Mouse (Mus musculus) heart, embryonic 12.5 days (tissue): ENCODE measurements around the gene Slc25a41. TPM values are rescaled to one million over a fixed set of nuclear protein-coding genes. Genes with fewer than 3 reads are reported as not detected.
A peak's percentile ranks its signal among the peaks of the same experiment; 100 is the strongest.

Source experiments
- ATAC-seq: fragments of 200-750 bp; cut with Nextera tagmentation; 2 replicates; pipeline ENCODE4 v1.8.0; 2017; ENCODE audit warnings: moderate TSS enrichment, moderate library complexity; ENCODE audit not compliant: insufficient number of reproducible peaks, low FRiP score
- H3K27ac ChIP-seq: fragments of 300-500 bp; sonication (generic); 2 replicates; pipeline ENCODE4 v1.5.1; 2016; ENCODE audit warnings: mild to moderate bottlenecking, moderate library complexity; ENCODE audit not compliant: poor library complexity, severe bottlenecking
- H3K27me3 ChIP-seq: fragments of 300-500 bp; sonication (generic); replicated peaks from 2 replicates; pipeline ENCODE4 v1.6.1; 2016; ENCODE audit warnings: mild to moderate bottlenecking, moderate library complexity
- H3K36me3 ChIP-seq: fragments of 300-500 bp; sonication (generic); 2 replicates; pipeline ENCODE4 v1.6.1; 2016; ENCODE audit warnings: mild to moderate bottlenecking, moderate library complexity
- H3K4me1 ChIP-seq: fragments of 300-500 bp; sonication (generic); replicated peaks from 2 replicates; pipeline ENCODE4 v1.6.1; 2016; ENCODE audit warnings: mild to moderate bottlenecking
- H3K4me2 ChIP-seq: fragments of 300-500 bp; sonication (generic); 2 replicates; pipeline ENCODE4 v1.6.1; 2016; ENCODE audit warnings: mild to moderate bottlenecking, moderate library complexity
- H3K4me3 ChIP-seq: fragments of 300-500 bp; sonication (generic); 2 replicates; pipeline ENCODE4 v1.5.1; 2016; ENCODE audit warnings: mild to moderate bottlenecking
- H3K9ac ChIP-seq: fragments of 300-500 bp; sonication (generic); 2 replicates; pipeline ENCODE4 v1.6.1; 2016; ENCODE audit warnings: mild to moderate bottlenecking, moderate library complexity
- H3K9me3 ChIP-seq: fragments of 300-500 bp; sonication (generic); replicated peaks from 2 replicates; pipeline ENCODE4 v1.6.1; 2016; ENCODE audit warnings: mild to moderate bottlenecking, moderate library complexity
- WGBS: fragments of 180-500 bp; shearing (Covaris S2); methylation state at CpG from one replicate; pipeline ENCODE4 v1.1.7; 2016; 5-methylcytosine and 5-hydroxymethylcytosine counted together
- polyA plus RNA-seq: library from polyadenylated mRNA; unstranded; fragments of >200 nt; fragmentation: Nextera tagmentation; extraction: Ambion mirVana; gene quantifications from 2 replicates; pipeline ENCODE4 v1.2.1, GENCODE M21; 2016

Slc25a41 gene
- polyA plus RNA-seq, 1 experiment from 2014 or later, result not detected

DNA sequence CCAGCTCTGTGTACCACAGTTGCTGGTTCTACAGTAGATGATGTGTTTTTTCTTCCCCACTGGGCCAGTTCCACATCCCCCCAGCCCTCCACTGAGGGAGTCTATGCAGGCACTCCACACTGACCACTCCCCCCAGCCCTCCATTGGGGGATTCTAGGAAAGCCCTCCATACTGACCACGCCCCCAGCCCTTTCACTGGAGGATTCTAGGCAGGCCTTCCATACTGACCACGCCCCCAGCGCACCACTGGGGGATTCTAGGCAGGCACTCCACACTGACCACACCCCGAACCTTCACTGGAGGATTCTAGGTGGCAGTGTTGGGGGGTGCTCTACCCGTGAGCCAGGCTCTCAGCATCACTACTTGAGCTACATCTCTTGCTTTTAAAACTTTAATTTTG lies 6.0 kb upstream of the Slc25a41 start:
- H3K4me2 ChIP-seq, result no peak overlapping the region
- WGBS, result 19% methylated on average over 5 of the region's 5 CpGs
- H3K4me1 ChIP-seq, result peaks cover 10% of the 10 kb centered on the region
- H3K4me3 ChIP-seq, result no peak overlapping the region
- peaks cover 44% of the 10 kb centered on the region for H3K36me3 ChIP-seq
- no peak overlapping the region for H3K27ac ChIP-seq
- no peak overlapping the region for H3K9ac ChIP-seq
- H3K9me3 ChIP-seq, result no peaks in the 10 kb centered on the region
- 0 out of 2 replicates have a peak, but pooled peaks have one; percentile 26 for ATAC-seq
- no peaks in the 10 kb centered on the region for H3K27me3 ChIP-seq

GRCm38 (mm10) chr17:57038978-57039377 lies 2.5 kb downstream of the Slc25a41 start:
- H3K36me3 ChIP-seq, result no peaks in the 10 kb centered on the region
- H3K4me2 ChIP-seq, result no peak overlapping the region
- 36% methylated on average over 8 of the region's 8 CpGs for WGBS
- H3K4me1 ChIP-seq, result peaks cover 11% of the 10 kb centered on the region
- H3K27me3 ChIP-seq, result peaks cover 39% of the 10 kb centered on the region
- H3K4me3 ChIP-seq, result no peak overlapping the region
- no peak for ATAC-seq
- H3K27ac ChIP-seq, result no peak overlapping the region
- no peak overlapping the region for H3K9ac ChIP-seq
- H3K9me3 ChIP-seq, result no peaks in the 10 kb centered on the region

DNA sequence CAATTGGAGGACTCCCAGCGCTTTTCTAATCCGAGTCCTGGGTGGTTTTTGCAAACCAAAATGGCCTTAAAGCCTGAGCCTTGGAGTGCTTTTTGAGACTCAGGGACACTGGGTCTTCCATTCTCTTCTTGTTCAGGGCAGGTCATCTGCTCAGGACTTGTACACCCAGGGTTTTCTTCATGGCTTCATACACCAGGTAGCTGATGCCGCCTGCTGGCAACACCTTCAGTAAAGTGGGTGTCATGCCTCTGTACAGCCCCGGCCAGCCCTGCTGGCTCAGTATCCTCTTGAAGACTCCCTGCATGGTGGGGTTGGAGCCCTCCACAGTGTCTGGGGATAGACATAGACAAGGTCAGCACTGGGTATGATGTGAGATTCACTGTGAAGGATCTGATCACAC lies 8.6 kb downstream of the Slc25a41 start:
- 73% methylated on average over 4 of the region's 4 CpGs for WGBS

DNA sequence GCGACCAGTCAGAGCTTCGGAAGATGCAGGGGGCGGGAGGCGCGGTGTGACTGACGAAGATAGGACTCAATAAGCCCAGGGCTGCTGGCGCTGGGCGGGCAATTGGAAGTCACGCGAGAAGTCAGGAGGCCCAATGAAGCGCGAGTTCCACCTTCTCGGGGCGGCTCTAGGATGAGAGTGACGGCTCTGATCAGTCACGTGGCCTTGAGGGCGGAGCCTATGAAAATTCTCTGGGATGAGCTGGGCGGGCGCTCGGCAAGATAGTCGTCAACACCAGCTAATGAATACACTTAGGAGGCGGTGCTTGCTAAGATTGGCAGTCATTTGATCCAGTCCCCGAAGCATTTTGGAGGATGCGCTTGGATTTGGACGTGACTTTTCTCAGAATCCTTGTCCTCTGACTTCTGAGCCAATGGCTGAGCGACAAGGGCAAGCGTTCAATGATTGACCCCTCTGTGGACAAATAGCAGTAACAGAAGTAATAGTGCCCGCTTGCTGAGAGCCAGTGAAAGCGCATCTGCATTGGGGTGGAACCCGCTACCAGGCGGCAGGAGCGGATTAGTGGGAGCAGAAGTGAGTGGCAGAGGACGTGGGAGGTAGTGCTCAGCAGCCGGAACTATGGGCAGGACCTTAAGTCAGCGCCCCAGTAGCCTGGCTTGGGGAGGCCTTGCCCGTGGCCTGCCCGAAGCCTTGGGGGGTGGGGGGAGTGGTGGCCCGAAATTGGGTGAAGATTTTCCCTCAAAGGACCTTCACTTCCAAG lies 9.6 kb downstream of the Slc25a41 start:
- peaks cover 19% of the 10 kb centered on the region for H3K36me3 ChIP-seq
- peak overlapping the region; percentile 96 for H3K4me3 ChIP-seq
- WGBS, result under 1% methylated on average over 38 of the region's 38 CpGs
- peak; percentile 98 for ATAC-seq
- H3K4me1 ChIP-seq, result peaks cover 26% of the 10 kb centered on the region
- H3K27me3 ChIP-seq, result peaks cover 8% of the 10 kb centered on the region; the same call in 1 of the 2 replicates
- peak overlapping the region; percentile 45 for H3K9ac ChIP-seq
- H3K27ac ChIP-seq, result peak overlapping the region; percentile 72
- H3K4me2 ChIP-seq, result peak overlapping the region; percentile 65
- H3K9me3 ChIP-seq, result no peaks in the 10 kb centered on the region

More for the DNA sequence above, 8.6 kb downstream of the Slc25a41 start:
- ATAC-seq, result no peak
- H3K4me2 ChIP-seq, result peak overlapping the region; percentile 65
- peaks cover 26% of the 10 kb centered on the region for H3K4me1 ChIP-seq
- no peak overlapping the region for H3K27ac ChIP-seq
- H3K4me3 ChIP-seq, result 0 out of 2 replicates have a peak overlapping the region, but pooled peaks have one; percentile 40
- H3K36me3 ChIP-seq, result peaks cover 9% of the 10 kb centered on the region
- peaks cover 15% of the 10 kb centered on the region for H3K27me3 ChIP-seq
- H3K9me3 ChIP-seq, result no peaks in the 10 kb centered on the region
- no peak overlapping the region for H3K9ac ChIP-seq

DNA sequence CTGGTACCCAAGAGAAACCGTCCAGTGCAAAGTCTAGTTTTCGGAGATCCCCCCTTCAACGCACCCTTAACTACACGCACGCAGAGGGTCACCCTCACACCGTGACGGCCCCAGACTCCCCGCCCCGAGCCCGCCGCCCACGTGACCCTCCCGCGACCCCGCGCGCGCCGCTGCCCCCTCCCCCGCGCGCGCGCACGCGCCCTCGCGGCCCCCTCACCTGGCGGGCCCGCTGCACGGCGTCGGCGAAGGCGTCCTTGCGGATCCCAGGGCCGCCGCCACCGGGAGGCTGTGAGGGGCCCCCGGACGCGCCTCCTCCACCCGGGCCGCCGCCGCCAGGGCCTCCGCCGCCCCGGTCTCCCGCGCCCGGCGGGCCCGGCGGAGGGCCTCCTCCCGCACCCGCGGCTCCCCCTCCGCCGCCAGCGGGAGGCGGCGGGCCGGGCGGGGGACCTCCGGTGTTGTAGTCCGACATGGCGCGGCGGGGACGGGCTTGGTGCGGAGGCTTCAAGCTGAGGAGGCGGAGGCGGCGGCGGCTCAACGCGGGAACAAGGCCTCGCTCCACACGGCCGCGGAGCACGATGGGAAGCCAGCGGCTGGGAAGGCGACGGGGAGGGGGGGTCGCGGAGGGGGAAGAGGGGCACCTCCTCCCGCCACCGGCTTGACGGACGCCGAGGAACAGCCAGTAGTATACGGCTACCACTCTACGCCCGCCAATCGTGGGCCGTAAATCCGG lies 10.4 kb downstream of the Slc25a41 start, which contains the start of gene Khsrp:
Gene Khsrp (minus strand): TSS at position 592 of the 730 bp plus-strand sequence.
- WGBS, result under 1% methylated on average over 80 of the region's 99 CpGs
- no peak for ATAC-seq
- peaks cover 26% of the 10 kb centered on the region for H3K4me1 ChIP-seq
- H3K9ac ChIP-seq, result peak within 1 kb of the TSS; percentile 100
- 0 out of 2 replicates have a peak, but pooled peaks cover 8% of the 10 kb centered on the region for H3K27me3 ChIP-seq
- peaks cover 27% of the 10 kb centered on the region for H3K36me3 ChIP-seq
- H3K9me3 ChIP-seq, result no peaks in the 10 kb centered on the region
- H3K4me3 ChIP-seq, result peak within 1 kb of the TSS; percentile 96
- H3K4me2 ChIP-seq, result peak within 1 kb of the TSS; percentile 99
- peak within 1 kb of the TSS; percentile 96 for H3K27ac ChIP-seq

DNA sequence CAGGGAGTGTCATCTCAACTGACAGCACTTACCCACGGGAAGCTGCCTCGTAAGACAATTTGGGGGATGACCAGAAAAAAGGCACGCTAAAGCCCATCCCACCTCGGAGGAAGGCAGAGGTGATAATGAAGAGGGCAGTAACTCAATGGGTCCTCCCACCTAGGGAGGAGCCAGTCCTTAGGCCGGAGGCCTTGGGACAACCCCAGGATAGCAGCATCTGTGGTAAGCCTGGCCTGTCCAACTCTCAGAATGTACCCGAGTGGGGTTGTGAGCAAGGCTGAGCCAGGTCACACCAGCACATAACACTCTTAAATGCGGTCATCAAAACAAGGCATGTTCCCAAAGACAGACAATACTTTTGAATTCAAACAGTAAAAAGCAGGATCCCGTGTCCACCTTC lies 11.8 kb downstream of the Slc25a41 start:
- H3K27ac ChIP-seq, result 0 out of 2 replicates have a peak overlapping the region, but pooled peaks have one; percentile 96
- 24% methylated on average over 8 of the region's 8 CpGs for WGBS
- H3K4me3 ChIP-seq, result peak overlapping the region; percentile 96
- no peaks in the 10 kb centered on the region for H3K9me3 ChIP-seq
- H3K4me1 ChIP-seq, result peaks cover 26% of the 10 kb centered on the region
- peak overlapping the region; percentile 100 for H3K9ac ChIP-seq
- no peaks in the 10 kb centered on the region for H3K27me3 ChIP-seq
- ATAC-seq, result no peak
- H3K36me3 ChIP-seq, result peaks cover 41% of the 10 kb centered on the region
- H3K4me2 ChIP-seq, result peak overlapping the region; percentile 99

GRCm38 (mm10) chr17:57027471-57027870 lies 14.0 kb downstream of the Slc25a41 start:
- ATAC-seq, result no peak
- no peaks in the 10 kb centered on the region for H3K27me3 ChIP-seq
- no peak overlapping the region for H3K27ac ChIP-seq
- H3K36me3 ChIP-seq, result peaks cover 63% of the 10 kb centered on the region
- H3K4me3 ChIP-seq, result no peak overlapping the region
- no peaks in the 10 kb centered on the region for H3K9me3 ChIP-seq
- H3K9ac ChIP-seq, result no peak overlapping the region
- H3K4me2 ChIP-seq, result no peak overlapping the region
- WGBS, result 80% methylated on average over 4 of the region's 4 CpGs
- peaks cover 21% of the 10 kb centered on the region for H3K4me1 ChIP-seq

DNA sequence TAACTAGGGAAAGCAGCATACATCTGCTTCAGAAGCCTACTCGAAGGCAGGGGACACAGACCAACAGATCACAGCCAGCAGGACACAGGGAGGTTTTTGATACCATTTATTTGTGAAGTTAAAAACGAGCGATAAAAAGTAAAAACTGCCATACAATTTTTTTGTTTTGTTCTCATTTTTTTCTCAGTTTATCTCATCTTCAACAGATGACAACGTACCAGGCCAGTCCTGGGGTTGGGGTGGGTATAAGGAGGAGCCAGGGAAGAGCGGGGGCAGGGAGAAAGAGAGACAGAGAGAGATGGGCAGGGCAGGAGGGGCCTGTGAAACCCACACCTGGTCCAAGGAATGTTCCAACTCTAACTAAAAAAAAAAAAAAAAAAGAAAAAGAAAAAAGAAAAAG lies 20.5 kb downstream of the Slc25a41 start:
- no peak overlapping the region for H3K27ac ChIP-seq
- WGBS, result 83% methylated on average over 5 of the region's 5 CpGs
- no peak overlapping the region for H3K4me2 ChIP-seq
- no peak for ATAC-seq
- H3K36me3 ChIP-seq, result peaks cover 65% of the 10 kb centered on the region
- H3K27me3 ChIP-seq, result no peaks in the 10 kb centered on the region
- no peak overlapping the region for H3K4me3 ChIP-seq
- H3K9ac ChIP-seq, result no peak overlapping the region
- no peaks in the 10 kb centered on the region for H3K4me1 ChIP-seq
- H3K9me3 ChIP-seq, result no peaks in the 10 kb centered on the region

DNA sequence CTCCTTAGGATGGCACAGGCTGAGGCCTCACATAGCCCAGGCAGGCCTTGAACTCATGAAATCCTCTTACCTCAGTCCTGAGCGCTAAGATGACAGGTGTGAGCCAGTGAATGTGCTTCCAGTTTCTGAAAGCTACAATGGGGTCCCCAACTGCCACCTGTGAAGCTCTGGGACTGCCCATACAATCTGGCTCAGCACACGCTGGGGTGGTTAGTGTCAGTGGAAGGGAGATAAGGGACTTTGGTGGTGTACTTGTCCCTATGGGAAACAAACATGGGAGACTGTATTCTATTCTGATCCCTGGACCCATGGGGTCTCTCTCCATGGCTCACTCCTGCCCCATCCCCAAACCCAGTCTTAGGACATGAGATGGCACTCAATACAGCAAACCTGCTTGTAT lies 21.8 kb downstream of the Slc25a41 start:
- no peak overlapping the region for H3K27ac ChIP-seq
- 78% methylated on average over 2 of the region's 2 CpGs for WGBS

DNA sequence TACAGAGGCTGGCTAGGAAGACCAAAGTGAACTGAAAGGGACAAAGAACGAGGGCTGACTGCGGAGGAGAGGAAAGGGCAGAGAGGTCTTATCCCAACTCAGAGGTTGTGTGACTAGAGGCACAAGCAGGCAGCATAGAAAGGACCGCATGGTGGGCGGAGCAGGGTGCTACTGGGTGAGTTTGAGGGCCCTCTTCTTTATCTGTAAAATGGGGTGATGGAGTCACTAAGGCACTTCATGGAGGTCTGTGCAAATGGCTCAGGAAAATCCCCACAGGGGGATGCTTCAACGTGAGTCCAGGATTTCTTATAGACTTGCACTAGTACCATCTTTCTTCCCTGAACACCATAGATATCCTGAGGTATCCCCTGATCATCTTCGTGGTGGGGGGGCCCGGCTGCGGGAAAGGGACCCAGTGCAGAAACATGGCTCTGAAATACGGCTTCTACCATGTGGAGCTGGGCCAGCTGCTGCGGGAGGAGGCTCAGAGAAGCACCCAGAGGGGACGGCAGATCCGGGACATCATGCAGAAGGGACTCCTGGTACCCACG lies 29.1 kb downstream of the Slc25a41 start:
- no peaks in the 10 kb centered on the region for H3K9me3 ChIP-seq
- peak overlapping the region; percentile 93 for H3K4me2 ChIP-seq
- 69% methylated on average over 13 of the region's 13 CpGs for WGBS
- H3K9ac ChIP-seq, result peak overlapping the region; percentile 84; the same call in 1 of the 2 replicates
- H3K27ac ChIP-seq, result no peak overlapping the region; the same call in 1 of the 2 replicates
- H3K27me3 ChIP-seq, result no peaks in the 10 kb centered on the region
- peak overlapping the region; percentile 86 for H3K4me3 ChIP-seq
- no peak for ATAC-seq
- H3K4me1 ChIP-seq, result peaks cover 15% of the 10 kb centered on the region
- H3K36me3 ChIP-seq, result peaks cover 21% of the 10 kb centered on the region

More for the DNA sequence above, 21.8 kb downstream of the Slc25a41 start:
- Histone ChIP-seq H3K9ac (no peak overlapping the region), H3K9me3 (no peaks in the 10 kb centered on the region), H3K36me3 (peaks cover 52% of the 10 kb centered on the region), H3K4me1 (no peaks in the 10 kb centered on the region), H3K4me2 (no peak overlapping the region), H3K4me3 (no peak overlapping the region), H3K27me3 (no peaks in the 10 kb centered on the region)
- no peak for ATAC-seq
